Mouse (Mus musculus): ENCODE results near the gene Usp29.

Gene Usp29

DNA sequence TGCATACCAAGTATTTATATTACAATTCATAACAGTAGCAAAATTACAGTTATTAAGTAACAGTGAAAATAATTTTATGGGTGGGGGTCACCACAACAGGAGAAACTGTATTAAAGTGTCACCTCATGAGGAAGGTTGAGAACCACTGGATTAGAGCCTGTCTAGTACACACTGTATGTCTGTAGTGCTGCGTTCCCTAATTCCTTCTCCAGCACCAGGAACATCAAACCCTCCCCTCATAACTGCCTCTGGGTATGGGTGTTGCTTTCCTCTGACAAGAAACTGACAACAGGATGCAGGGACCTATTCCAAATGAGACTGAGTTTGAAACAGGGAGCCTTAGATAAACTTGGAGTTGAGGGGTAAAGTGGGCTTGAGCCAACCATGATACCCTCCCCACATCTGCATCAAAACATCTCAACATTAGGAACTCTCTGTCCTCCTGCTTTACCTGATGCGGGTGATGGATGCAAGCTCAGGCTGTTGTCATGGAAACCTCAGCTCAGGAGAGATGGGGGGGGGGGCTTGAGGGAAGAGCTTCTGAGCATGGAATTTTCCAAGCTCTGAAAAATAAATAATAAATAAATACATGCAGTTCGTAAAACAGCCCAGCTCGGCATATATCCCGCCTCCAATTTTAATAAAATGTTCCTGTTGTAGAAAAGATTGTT lies 86.5 kb downstream of the Usp29 start:
- DNase-seq (ENCODE audit: low spot score in 2 of 2) = peak in 1 of 2 experiments; percentile 7

DNA sequence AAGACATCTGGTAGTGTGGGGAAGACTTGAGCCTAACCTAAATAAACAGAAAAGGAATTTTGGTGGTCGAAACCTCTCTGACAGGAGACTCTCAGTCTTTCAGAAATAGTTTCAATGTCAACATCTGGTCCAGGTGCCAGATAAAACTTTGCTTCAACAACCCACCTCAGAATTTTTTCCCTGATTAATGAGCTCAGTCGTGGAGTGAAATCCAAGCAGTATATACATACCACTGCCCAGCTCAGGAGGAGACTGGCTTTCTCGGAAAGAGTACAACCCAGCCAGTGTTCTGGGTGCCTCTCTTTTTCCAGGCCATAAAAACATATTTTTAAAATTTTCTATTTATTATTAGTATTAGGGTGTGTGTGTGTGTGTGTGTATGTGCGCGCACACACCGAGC lies 89.9 kb downstream of the Usp29 start:
- DNase-seq (ENCODE audit: low spot score in 2 of 2) = no peak

DNA sequence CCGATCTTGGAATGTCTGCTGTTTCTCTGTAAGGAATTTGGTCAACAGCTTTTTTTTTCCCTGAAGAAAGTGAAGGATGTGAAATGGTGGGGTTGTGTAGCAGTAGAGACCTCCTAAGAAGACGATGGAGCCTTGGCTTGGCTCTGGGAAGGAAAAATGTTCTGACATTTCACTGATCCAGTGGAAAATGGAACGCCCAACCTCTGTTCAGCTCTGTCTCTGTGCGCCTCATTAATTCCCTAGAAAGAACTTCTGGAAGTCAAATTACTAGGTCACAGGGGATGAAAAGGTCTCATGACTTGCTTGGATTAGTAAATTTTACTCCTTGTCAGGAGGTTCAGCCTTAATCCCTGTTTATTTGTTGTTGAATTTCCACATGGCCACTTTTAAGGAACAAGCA lies 92.3 kb downstream of the Usp29 start:
- no peak for DNase-seq (ENCODE audit: low spot score in 2 of 2)

DNA sequence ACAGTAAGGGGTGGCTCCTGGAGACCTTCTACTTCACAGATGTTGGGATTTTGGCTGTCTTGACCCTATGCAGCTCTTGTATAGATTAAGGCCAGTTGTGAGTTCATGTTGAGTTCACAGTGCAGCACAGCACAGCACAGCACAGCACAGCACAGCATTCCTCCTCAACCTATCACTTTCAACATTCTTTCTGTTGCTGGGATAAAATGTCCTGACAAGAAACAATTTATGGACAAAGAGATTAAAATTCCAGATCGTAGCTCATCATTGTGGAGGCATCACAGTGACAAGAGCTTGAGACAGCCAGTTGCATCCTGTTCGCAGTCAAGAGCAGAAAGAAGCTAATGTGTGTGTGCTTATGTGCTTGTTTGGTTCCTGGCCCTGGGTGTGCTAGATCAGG lies 93.3 kb downstream of the Usp29 start:
- DNase-seq (ENCODE audit: low spot score in 2 of 2) = no peak

DNA sequence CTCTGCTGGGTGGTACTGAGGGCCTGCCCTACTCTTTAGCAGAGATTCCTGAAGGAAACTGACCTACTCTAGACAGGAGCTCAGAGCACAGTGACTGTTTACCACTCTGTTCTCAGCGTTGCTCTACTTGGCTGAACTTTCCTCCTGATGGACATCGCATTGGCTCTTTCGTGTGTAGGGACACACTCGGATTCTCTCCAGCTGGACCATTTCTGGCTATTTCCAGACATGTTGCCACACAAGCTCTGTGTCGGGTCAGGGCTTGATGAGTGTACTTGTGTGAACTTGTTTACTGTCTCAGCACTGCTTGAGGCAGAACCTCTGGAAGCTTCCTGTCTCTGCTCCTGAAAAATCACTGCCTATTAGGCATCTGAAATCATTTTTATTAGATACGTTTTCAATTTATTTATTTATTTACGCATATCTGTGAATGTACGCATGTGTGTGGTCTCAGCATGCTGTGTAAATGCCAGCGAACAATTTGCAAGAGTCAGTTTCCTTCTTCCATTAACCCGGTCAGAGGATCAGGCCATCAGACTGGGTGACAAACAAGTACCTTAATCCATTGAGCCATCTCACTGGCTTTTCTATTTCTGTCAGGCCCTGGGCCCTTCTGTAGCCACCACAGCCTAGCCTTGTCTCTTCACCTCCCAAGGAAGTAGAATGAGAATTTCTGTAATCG lies 95.7 kb downstream of the Usp29 start:
- DNase-seq (ENCODE audit: low spot score in 2 of 2) = no peak

DNA sequence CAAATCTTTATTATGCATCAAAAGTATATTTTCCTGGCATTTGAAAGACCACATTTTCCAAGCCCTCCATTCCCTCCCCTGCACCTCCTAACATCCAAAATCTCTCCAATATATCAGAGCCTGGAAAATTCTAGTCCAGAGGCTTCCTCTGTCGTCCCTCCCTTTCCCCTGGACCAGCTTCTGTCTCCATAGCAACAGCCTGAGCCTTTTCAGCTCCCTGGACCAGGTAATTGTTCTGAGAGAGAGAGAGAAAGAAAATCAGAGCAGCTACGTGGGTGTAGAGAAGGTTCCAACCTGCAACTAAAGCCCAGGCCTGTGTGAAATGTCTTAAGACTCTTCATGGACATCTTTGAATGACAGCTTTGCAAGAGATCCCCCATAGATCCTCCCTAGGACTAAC lies 98.8 kb downstream of the Usp29 start:
- DNase-seq (ENCODE audit: low spot score in 2 of 2) = peak in 1 of 2 experiments; percentile 21

DNA sequence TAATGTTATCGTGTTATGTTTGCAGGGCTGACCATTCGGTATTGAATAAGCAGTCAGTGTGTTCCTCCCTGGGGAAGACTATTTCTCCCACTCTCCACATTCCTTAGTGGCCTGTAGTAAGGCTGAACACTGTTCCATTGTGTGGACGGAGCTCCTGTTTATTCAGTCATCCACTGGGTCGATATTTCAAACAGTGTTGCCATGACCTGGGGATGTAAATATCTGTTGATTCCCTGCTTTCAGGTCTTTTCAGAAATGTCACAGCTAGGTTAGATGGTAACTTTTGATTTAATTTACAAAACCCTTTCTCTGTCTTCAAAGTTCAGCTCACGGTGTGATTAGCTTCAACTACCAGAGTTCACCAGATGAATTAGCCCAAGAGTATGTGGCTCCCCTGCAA lies 104.6 kb downstream of the Usp29 start:
- DNase-seq (ENCODE audit: low spot score in 2 of 2) = no peak

DNA sequence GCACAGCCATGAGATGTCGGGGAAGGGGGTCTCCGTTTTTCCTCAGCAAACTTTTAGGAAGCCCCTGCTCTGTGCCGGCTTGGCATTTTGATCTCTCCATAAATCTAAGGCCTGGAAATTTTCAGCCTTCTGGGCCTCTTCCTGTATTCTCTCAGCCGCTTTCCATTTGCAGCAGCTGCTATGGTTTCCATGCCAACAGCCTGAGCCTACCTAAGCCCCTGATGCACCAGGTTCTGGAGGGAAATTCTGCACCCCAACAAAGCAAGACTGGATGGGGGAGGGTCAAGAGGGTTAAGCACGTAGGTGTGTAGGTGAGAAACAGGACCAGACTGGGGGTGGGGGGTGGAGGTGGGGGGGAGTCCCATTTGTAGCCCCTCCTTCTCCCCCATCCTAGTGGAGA lies 105.0 kb downstream of the Usp29 start:
- DNase-seq (ENCODE audit: low spot score in 2 of 2) = peak in 1 of 2 experiments; percentile 29

DNA sequence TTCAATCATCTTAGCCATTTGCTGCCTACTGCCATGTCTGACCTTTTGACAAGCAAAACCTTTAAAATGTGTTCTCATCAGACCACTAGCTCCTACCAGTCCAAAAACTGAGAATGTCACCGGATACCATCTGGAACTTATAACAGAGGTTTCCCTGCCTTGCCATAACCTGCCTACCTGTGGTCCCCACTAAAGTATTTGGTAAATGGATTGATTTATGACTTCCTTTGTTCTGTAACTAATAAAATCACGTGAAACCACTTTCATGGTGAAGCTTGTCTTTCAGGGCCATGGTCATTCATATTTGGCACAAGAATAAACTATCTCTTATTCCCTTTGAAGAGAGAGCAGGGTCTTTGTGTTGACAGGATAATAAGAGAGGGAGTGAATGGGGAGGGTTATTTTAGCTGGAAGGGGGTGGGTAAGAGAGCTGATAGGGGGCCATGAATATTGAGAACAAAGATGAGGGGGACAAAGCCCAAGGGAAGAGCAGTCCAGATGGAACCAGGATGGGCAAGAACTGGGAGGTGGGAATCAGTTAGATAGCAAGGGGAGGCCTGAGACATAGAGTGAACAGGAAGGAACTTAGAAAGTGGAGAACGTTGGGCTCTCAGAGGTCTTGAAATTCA lies 107.0 kb downstream of the Usp29 start:
- no peak for DNase-seq (ENCODE audit: low spot score in 2 of 2)

DNA sequence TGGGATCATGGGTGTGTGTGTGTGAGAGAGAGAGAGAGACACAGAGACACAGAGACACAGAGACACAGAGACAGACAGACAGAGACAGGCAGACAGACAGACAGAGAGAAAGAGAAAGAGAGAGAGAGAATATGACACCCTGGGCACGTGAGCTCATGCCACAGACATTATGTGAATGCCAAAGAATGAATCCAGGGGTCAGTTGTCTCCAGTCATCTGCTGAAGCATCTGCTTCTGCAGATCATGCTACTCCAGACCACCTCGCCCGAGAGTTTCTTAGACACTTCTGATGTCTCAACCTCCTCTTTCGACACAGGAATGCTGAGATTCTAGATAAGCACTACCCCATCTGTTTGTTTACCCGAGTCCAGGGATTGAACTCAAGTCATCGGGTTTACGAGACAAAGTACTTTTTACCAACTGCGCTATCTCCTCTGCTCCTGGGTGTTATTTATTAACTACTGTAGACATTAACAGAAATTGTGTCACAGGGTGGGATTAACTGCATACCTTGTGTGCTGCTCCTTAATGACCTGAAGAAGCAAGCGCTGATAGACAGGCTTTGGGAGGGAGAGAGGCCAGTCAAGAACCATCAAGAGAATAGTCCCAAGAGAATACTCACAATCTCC lies 107.7 kb downstream of the Usp29 start:
- no peak for DNase-seq (ENCODE audit: low spot score in 2 of 2)

DNA sequence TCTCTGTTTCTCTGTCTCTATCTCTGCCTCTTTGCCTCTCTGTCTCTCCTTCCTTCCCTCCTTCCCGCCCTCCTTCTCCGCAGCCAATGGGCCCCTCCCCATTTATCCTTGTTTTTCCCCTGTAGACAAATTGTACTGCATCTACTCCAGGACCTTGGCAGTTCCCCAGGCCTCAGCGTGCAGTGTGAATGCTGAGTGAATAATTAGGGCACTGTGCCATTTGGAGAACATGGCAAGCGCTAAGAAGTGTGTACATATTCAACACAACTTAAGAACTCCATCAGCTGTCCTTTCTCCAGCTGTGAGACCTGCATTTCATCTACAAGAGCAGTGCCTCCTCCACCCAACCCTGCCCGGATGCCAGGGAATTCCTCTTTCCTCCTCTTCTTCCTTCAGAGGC lies 110.5 kb downstream of the Usp29 start:
- DNase-seq (ENCODE audit: low spot score in 2 of 2) = peak in 1 of 2 experiments; percentile 14

DNA sequence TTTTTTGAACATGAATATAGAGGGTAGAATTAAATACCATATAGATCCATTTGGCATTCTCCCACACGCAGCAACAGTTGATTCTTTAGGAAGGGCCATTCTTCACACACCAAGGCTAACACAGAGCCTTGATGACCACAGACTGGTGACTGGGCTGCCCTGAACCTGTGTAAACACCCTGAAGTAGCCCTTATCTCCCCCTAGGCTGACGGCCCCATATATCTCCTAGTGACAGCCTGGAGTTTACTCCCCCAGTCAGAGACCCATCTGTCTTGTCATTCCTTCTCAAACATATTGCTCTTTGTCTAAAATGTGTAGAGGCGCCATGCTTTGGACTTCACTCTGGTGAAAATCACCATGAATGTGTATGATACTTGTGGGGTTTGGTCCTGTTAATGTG lies 119.1 kb downstream of the Usp29 start:
- DNase-seq (ENCODE audit: low spot score in 2 of 2) = no peak

DNA sequence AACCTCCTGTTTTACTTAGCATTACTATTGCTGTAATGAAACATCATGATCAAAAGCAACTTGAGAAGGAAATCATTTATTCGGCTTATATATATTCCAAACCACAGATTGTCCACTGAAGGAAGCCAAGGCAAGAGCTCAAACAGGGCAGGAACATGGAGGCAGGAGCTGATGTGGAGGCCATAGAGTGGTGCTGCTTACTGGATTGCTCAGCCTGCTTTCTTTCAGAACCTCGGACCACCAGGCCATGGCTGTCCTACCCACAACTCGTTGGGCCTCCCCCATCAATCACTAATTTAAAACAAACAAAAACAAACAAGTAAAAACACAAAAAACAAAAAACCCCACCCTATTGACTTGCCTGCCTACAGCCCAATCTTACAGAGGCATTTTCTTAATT lies 119.9 kb downstream of the Usp29 start:
- no peak for DNase-seq (ENCODE audit: low spot score in 2 of 2)

DNA sequence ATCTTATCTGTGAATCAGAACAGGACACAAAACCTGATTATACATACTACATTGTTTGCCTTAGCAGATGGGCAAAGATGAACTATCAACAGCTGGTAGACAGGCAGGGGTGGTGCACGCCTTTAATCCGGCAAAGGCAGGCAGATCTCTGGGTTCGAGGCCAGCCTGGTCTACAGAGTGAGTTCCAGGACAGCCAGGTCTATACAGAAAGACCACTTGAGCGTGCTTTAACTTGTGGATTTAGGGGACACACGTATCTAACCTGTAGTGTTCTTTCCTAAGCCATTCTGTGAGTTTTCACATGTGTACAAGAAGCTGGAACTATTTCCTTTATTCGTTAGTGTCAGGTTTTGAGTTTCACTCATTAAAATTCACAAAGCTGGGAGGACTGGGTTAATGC lies 120.9 kb downstream of the Usp29 start:
- DNase-seq (ENCODE audit: low spot score in 2 of 2) = no peak

DNA sequence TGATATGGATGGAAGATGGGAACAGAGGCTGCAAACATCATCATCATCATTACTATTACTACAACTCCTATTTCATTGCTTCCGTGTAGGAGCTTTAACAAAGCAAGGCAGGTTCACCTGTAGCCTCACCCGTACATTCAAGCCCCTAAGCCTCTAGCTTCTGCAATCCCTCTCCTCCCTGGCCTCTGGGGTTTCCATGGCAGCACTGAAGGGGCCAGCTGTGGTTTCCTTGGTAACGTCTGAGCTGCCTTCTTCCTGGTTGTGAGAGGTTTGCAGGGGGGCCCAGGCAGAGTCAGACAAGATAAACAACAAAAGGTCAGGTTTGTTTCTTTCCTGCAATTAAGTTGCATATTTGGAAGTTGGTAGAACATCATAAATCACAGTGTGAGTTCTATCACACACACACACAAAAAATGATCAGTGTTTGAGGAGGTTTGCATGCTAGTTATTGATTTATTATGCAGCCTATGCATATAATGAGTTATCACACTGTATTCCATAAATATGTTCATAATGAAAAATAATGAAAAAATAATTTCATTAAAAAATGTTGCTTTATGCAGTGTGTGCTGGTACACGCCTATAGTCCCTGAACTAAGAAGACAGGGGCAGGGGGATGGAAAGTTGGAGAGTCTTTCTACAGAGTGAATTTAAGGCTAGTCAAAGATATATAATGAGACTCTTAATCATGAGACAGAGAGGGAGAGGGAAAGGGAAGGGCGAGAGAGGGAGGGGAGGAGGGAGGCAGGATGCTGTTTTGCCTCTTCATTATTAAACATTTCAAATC lies 121.5 kb downstream of the Usp29 start:
- DNase-seq (ENCODE audit: low spot score in 2 of 2) = no peak

DNA sequence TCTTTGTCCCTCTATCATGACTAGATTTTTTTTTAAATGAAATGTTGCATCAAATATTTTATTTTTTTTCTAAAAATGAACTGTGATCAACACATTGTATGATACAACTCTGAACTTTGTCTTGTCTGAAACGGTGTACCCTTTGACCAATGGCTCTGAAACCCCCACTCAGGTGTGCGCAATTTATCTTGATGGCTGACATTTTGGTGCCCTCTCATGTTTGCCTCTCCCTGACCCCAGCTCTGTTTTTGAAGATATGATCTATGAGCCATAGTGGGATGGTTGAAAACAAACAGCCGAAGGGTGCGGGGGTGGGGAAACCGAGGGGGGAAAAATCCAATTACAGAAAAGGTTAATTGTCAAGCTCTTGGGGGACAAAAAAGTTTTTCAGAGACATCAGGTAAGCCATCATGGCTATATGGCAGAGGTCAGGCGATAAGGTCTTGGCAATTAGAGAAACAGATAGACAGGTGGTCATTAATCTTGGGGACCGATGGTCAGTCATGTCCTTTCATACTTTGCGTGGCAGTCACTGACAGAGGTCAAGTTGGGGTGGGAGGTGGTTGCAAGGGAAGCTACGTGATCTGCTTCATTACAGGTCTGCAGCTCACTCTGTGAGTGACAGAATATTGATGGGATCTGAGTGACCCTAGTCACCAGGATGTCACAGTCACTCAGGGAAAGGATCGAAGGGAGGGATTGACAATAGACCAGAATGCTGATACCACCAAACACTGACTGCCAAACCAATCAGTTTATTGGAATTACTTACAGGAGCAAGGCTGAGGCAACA lies 125.4 kb downstream of the Usp29 start:
- no peak for DNase-seq (ENCODE audit: low spot score in 2 of 2)

DNA sequence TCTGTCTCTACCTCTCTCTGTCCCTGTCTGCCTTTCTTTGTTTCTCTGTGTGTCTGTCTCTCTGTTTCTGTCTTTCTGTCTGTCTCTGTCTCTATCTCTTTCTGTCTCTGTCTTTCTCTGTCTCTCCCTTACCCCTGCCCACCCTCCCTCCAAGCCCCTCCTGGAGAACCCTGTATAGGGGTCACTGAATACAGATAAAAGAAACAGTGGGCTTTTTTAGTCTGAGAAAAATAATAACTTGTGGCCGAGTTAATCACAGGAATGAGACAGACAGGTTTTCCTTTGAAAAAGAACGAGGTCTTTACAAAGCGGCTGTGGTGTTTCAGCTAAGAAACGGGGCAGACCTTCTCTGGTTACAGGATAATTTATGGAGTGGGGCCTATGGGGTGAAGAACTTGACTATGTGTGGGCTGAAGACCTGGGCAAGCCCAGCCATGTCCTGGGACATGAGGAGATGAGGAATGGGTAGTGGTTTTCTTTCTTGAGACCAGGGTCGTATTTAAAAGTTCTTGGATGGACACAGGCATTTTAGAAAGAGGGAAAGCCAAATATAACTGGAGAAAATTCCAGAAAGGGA lies 128.4 kb downstream of the Usp29 start:
- no peak for DNase-seq (ENCODE audit: low spot score in 2 of 2)

DNA sequence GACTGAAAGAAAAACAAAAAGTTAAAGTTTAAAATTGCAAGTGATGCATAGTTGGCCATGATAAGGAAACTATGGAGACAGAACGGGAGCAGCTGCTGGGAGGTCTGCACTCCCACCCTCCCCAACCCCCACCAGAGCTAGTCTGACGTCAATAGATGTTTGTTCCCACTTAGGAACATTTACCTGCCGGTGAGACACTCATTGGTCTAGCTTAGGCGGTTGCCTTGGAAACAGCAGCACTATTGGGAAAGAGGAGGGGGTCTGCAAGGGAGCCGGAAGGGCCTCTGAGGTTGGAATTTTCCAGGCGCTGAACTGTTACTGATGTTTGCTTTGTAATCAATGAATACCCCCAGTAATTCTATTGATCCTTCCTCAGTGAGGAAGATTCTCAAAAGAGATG lies 130.3 kb downstream of the Usp29 start:
- no peak for DNase-seq (ENCODE audit: low spot score in 2 of 2)

DNA sequence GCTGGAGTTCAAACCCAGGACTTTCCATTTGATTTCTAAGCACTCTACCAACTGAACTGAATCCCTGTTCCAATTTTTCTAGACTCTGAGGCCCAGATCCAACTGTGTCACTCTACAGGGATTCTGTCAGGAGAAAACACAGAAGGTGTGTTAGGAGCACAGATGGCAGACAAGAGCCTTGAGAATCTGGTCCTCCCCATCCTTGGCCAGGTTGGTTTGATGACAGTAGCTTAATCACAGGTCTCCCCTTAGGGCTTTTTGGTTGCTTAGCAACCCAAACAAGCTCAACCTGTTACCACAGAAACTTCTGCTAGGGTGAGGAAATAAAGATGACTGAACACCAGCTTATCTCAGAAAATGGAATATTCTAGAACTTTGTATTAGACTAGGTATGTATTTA lies 136.0 kb downstream of the Usp29 start:
- DNase-seq (ENCODE audit: low spot score in 2 of 2) = peak; percentile 29 to 39

DNA sequence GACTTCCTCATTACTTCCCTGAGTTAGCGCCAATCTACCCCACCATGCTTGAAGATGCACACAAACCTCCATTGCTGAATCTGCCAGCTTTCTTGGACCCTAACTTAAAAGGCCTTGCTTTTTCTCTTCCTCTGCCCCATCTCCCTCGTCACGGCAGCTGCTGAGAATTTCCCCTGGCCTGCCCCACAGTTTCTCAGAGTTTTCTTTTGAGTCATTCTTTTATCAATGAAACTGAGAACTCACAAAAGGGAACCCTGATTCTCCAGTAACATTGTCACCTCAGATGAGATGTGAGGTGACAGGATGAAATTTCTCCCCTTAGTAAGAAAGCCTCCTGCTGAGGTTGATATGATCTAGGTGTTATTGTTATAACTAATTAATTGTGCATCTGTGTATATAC lies 138.5 kb downstream of the Usp29 start:
- DNase-seq (ENCODE audit: low spot score in 2 of 2) = no peak

DNA sequence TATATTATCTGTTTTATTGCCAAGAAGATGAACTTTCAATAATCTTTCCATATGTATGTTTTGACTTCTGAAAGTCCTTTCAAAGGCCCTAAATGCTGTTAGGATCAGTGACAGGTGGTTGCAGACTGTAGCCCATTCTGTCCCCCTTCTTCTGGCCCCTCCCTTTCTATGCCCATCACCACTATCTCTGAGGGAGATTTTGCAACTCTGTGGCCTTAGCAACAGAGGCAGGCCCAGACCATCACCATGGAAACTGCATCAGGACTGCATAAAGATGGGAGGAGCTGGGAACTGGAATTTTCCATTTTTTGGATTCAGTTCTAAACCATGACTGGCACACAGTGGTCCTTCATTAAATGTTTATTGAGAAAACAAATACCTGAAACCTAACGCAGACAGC lies 139.2 kb downstream of the Usp29 start:
- DNase-seq (ENCODE audit: low spot score in 2 of 2) = peak in 1 of 2 experiments; percentile 18
